Mouse (Mus musculus) embryonic facial prominence, embryonic 12.5 days (tissue): ENCODE data around the gene Jup. TPM values are rescaled to one million over a fixed set of nuclear protein-coding genes. Genes with fewer than 3 reads are reported as not detected.
"Not testable (repeated sequence)": the region's sequence is repeated elsewhere in the genome, so short reads cannot be mapped to it uniquely, and the experiment has no call there.

Experiments used
- ATAC-seq: fragments of 200-750 bp; cut with Nextera tagmentation; 2 replicates; pipeline ENCODE4 v1.8.0; 2017; ENCODE audit not compliant: insufficient number of reproducible peaks, insufficient read depth, low FRiP score, low TSS enrichment
- H3K27ac ChIP-seq: fragments of 300-500 bp; sonication (generic); 2 replicates; pipeline ENCODE4 v1.5.1; 2016; ENCODE audit warnings: mild to moderate bottlenecking
- H3K27me3 ChIP-seq: fragments of 300-500 bp; sonication (generic); 2 replicates; pipeline ENCODE4 v1.6.1; 2016; ENCODE audit warnings: mild to moderate bottlenecking, moderate library complexity
- H3K36me3 ChIP-seq: fragments of 300-500 bp; sonication (generic); 2 replicates; pipeline ENCODE4 v1.6.1; 2016; ENCODE audit warnings: mild to moderate bottlenecking
- H3K4me1 ChIP-seq: fragments of 300-500 bp; sonication (generic); 2 replicates; pipeline ENCODE4 v1.6.1; 2016
- H3K4me2 ChIP-seq: fragments of 300-500 bp; sonication (generic); replicated peaks from 2 replicates; pipeline ENCODE4 v1.6.1; 2016; ENCODE audit warnings: mild to moderate bottlenecking, moderate library complexity
- H3K4me3 ChIP-seq: fragments of 300-500 bp; sonication (generic); 2 replicates; pipeline ENCODE4 v1.5.1; 2016; ENCODE audit warnings: mild to moderate bottlenecking
- H3K9ac ChIP-seq: fragments of 300-500 bp; sonication (generic); 2 replicates; pipeline ENCODE4 v1.6.1; 2016; ENCODE audit warnings: mild to moderate bottlenecking, moderate library complexity
- H3K9me3 ChIP-seq: fragments of 300-500 bp; sonication (generic); 2 replicates; pipeline ENCODE4 v1.6.1; 2016; ENCODE audit warnings: mild to moderate bottlenecking, moderate library complexity
- WGBS: fragments of 180-500 bp; shearing (Covaris S2); methylation state at CpG from one replicate; pipeline ENCODE4 v1.1.7; 2016; 5-methylcytosine and 5-hydroxymethylcytosine counted together
- polyA plus RNA-seq: library from polyadenylated mRNA; unstranded; fragments of >200 nt; fragmentation: Nextera tagmentation; extraction: Ambion mirVana; gene quantifications from 2 replicates; pipeline ENCODE4 v1.2.1, GENCODE M21; 2016

Jup gene
- polyA plus RNA-seq, 1 experiment from 2014 or later: 70.6 TPM

- Histone ChIP-seq H3K36me3 (no peaks in the 10 kb centered on the region), H3K27me3 (no peaks in the 10 kb centered on the region), H3K4me1 (peaks cover 3% of the 10 kb centered on the region; the same call in 1 of the 2 replicates), H3K9me3 (no peaks in the 10 kb centered on the region), H3K4me3 (no peak overlapping the region), H3K9ac (no peak overlapping the region), H3K4me2 (no peak overlapping the region), H3K27ac (no peak overlapping the region)
- WGBS: 92% methylated on average over 10 of the region's 10 CpGs
- ATAC-seq: no peak
Observed at GRCm38 (mm10) chr11:100344269-100344668, 53.3 kb downstream of the Jup start.

- Histone ChIP-seq H3K9ac (no peak overlapping the region), H3K9me3 (no peaks in the 10 kb centered on the region), H3K4me3 (no peak overlapping the region), H3K4me2 (no peak overlapping the region), H3K36me3 (no peaks in the 10 kb centered on the region), H3K27me3 (no peaks in the 10 kb centered on the region), H3K27ac (peak overlapping the region; percentile 46; the same call in 1 of the 2 replicates), H3K4me1 (peaks cover 9% of the 10 kb centered on the region; the same call in 1 of the 2 replicates)
- no peak for ATAC-seq
- WGBS: 61% methylated on average over 3 of the region's 3 CpGs
Observed at GRCm38 (mm10) chr11:100335731-100336130, 61.8 kb downstream of the Jup start.

- no peak within 1 kb of the TSS for H3K4me2 ChIP-seq
- no peak for ATAC-seq
- no peak within 1 kb of the TSS for H3K27ac ChIP-seq
- H3K36me3 ChIP-seq: no peaks in the 10 kb centered on the region
- H3K27me3 ChIP-seq: no peaks in the 10 kb centered on the region
- H3K4me1 ChIP-seq: peaks cover 9% of the 10 kb centered on the region; the same call in 1 of the 2 replicates
- H3K9ac ChIP-seq: no peak within 1 kb of the TSS
- no peaks in the 10 kb centered on the region for H3K9me3 ChIP-seq
- WGBS: 82% methylated on average over 6 of the region's 6 CpGs
- H3K4me3 ChIP-seq: no peak within 1 kb of the TSS
Observed at GRCm38 (mm10) chr11:100333944-100334457, 63.6 kb downstream of the Jup start, which contains the start of gene Gast. Gene Gast (plus strand): TSS chr11:100334407.

- ATAC-seq: no peak
- Histone ChIP-seq H3K27me3 (no peaks in the 10 kb centered on the region), H3K9me3 (no peaks in the 10 kb centered on the region), H3K4me1 (peaks cover 9% of the 10 kb centered on the region; the same call in 1 of the 2 replicates), H3K9ac (no peak overlapping the region), H3K4me2 (no peak overlapping the region), H3K4me3 (no peak overlapping the region), H3K36me3 (no peaks in the 10 kb centered on the region), H3K27ac (peak overlapping the region; percentile 36; the same call in 1 of the 2 replicates)
- 50% methylated on average over 9 of the region's 9 CpGs for WGBS
Observed at GRCm38 (mm10) chr11:100332766-100333515, 64.6 kb downstream of the Jup start.

GRCm38 (mm10) chr11:100330816-100331375, 66.7 kb downstream of the Jup start:
- not testable (repeated sequence) for H3K4me2 ChIP-seq, H3K27ac ChIP-seq, H3K27me3 ChIP-seq, H3K36me3 ChIP-seq, H3K4me3 ChIP-seq, H3K9me3 ChIP-seq, ATAC-seq, H3K9ac ChIP-seq, H3K4me1 ChIP-seq
- WGBS: 50% methylated on average over 8 of the region's 8 CpGs

- no peak overlapping the region for H3K9ac ChIP-seq
- H3K27ac ChIP-seq: no peak overlapping the region
- H3K4me2 ChIP-seq: no peak overlapping the region
- H3K36me3 ChIP-seq: no peaks in the 10 kb centered on the region
- WGBS: 63% methylated on average over 16 of the region's 16 CpGs
- H3K4me3 ChIP-seq: no peak overlapping the region
- peaks cover 9% of the 10 kb centered on the region; the same call in 1 of the 2 replicates for H3K4me1 ChIP-seq
- ATAC-seq: no peak
- H3K9me3 ChIP-seq: no peaks in the 10 kb centered on the region
- H3K27me3 ChIP-seq: no peaks in the 10 kb centered on the region
Observed at GRCm38 (mm10) chr11:100330235-100330634, 67.3 kb downstream of the Jup start.

GRCm38 (mm10) chr11:100327761-100328160, 69.8 kb downstream of the Jup start:
- Histone ChIP-seq H3K9ac (no peak overlapping the region), H3K9me3 (no peaks in the 10 kb centered on the region), H3K4me1 (peaks cover 4% of the 10 kb centered on the region; the same call in 1 of the 2 replicates), H3K27ac (no peak overlapping the region), H3K4me2 (no peak overlapping the region), H3K27me3 (no peaks in the 10 kb centered on the region), H3K36me3 (peaks cover 1% of the 10 kb centered on the region; the same call in 1 of the 2 replicates), H3K4me3 (no peak overlapping the region)
- 86% methylated on average over 6 of the region's 6 CpGs for WGBS
- ATAC-seq: no peak

GRCm38 (mm10) chr11:100327316-100327715, 70.2 kb downstream of the Jup start:
- Histone ChIP-seq H3K27me3 (no peaks in the 10 kb centered on the region), H3K4me1 (no peaks in the 10 kb centered on the region), H3K4me3 (no peak overlapping the region), H3K27ac (no peak overlapping the region), H3K9me3 (no peaks in the 10 kb centered on the region), H3K4me2 (no peak overlapping the region), H3K36me3 (peaks cover 6% of the 10 kb centered on the region), H3K9ac (no peak overlapping the region)
- ATAC-seq: no peak
- 79% methylated on average over 11 of the region's 11 CpGs for WGBS

GRCm38 (mm10) chr11:100325062-100325629, 72.4 kb downstream of the Jup start:
- no peak overlapping the region for H3K27ac ChIP-seq
- no peak overlapping the region for H3K4me3 ChIP-seq
- no peaks in the 10 kb centered on the region for H3K4me1 ChIP-seq
- no peaks in the 10 kb centered on the region for H3K9me3 ChIP-seq
- no peak overlapping the region for H3K9ac ChIP-seq
- H3K27me3 ChIP-seq: no peaks in the 10 kb centered on the region
- no peak for ATAC-seq
- 80% methylated on average over 11 of the region's 11 CpGs for WGBS
- H3K36me3 ChIP-seq: peaks cover 14% of the 10 kb centered on the region
- no peak overlapping the region for H3K4me2 ChIP-seq

GRCm38 (mm10) chr11:100323578-100323977, 74.0 kb downstream of the Jup start:
- no peaks in the 10 kb centered on the region for H3K4me1 ChIP-seq
- H3K27ac ChIP-seq: no peak overlapping the region
- no peak overlapping the region for H3K4me3 ChIP-seq
- H3K9me3 ChIP-seq: no peaks in the 10 kb centered on the region
- no peaks in the 10 kb centered on the region for H3K27me3 ChIP-seq
- H3K9ac ChIP-seq: no peak overlapping the region
- no peak overlapping the region for H3K4me2 ChIP-seq
- 17% methylated on average over 3 of the region's 3 CpGs for WGBS
- peaks cover 14% of the 10 kb centered on the region for H3K36me3 ChIP-seq
- ATAC-seq: no peak

GRCm38 (mm10) chr11:100322591-100323258, 74.8 kb downstream of the Jup start:
- ATAC-seq: no peak
- H3K4me1 ChIP-seq: no peaks in the 10 kb centered on the region
- H3K4me3 ChIP-seq: no peak overlapping the region
- peaks cover 14% of the 10 kb centered on the region for H3K36me3 ChIP-seq
- H3K4me2 ChIP-seq: no peak overlapping the region
- H3K9me3 ChIP-seq: no peaks in the 10 kb centered on the region
- 61% methylated on average over 3 of the region's 3 CpGs for WGBS
- no peaks in the 10 kb centered on the region for H3K27me3 ChIP-seq
- peak overlapping the region; percentile 13; the same call in 1 of the 2 replicates for H3K27ac ChIP-seq
- no peak overlapping the region for H3K9ac ChIP-seq
